In genomic region chr3:129591251-129591650, GRCm38 (mm10) we compare ENCODE assay signal across 12 mouse cellular contexts. TPM values are rescaled to one million over a fixed set of nuclear protein-coding genes. Genes with fewer than 3 reads are reported as not detected.
DNase-seq lines count a peak whose midpoint lies in the region; ATAC-seq and TF ChIP-seq lines count a peak whose summit lies in the region.
"Had no signal": no experiment of that assay in that cellular context is flagged by ENCODE, and none has a peak within 500 bp of the region (broad histone marks: within the 10 kb centered on the region; RNA-seq: fewer than 3 reads in every experiment).

No protein-coding gene starts in this region.

- DNase-seq in heart, embryonic 10.5 days (ENCODE audit: low spot score): no peak
- DNase-seq in heart, adult 2 months: no peak
- no peak for DNase-seq in layer of hippocampus, adult 2 months (ENCODE audit: low spot score in 2 of 2)
- no peak for DNase-seq in layer of hippocampus, adult 8-10 months (ENCODE audit: low spot score in 2 of 2)
- no peak for DNase-seq in midbrain, embryonic 14.5 days
- DNase-seq in left cerebral cortex, postnatal 25 days (ENCODE audit: low spot score in 2 of 2): no peak
- DNase-seq: cerebellum, adult 8-10 months; gastrocnemius, adult 2 months had no signal

- no peaks in the 10 kb centered on the region for H3K27me3 ChIP-seq in heart, embryonic 10.5 days (ENCODE audit: insufficient read depth, poor library complexity, severe bottlenecking)
- H3K27me3 ChIP-seq in heart, adult 2 months (ENCODE audit: control insufficient read depth, insufficient read depth, low read length): no peaks in the 10 kb centered on the region
- no peaks in the 10 kb centered on the region for H3K27me3 ChIP-seq in forebrain, embryonic 13.5 days
- no peaks in the 10 kb centered on the region for H3K27me3 ChIP-seq in midbrain, embryonic 14.5 days (ENCODE audit: control insufficient read depth, insufficient read depth, low read length)
- H3K27me3 ChIP-seq: Patski had no signal

- TF ChIP-seq POLR2A in heart, adult 2 months (IDR thresholded peaks at IDR 0.05; ENCODE audit: insufficient read depth, low read depth, low read length): no peak

- intact Hi-C loops in heart, adult 2 months (cut with DNase I): no loop called here
- intact Hi-C loops in left cerebral cortex, postnatal 25 days (cut with DNase I): loop anchor here (5.0 kb wide), 1 partner anchor 51 kb away; no protein-coding TSS in a partner anchor

- peaks cover 32% of the 10 kb centered on the region for H3K4me1 ChIP-seq in heart, embryonic 10.5 days
- peaks cover 1% of the 10 kb centered on the region; the same call in 1 of the 2 replicates for H3K4me1 ChIP-seq in heart, adult 2 months (ENCODE audit: control insufficient read depth, insufficient read depth, low read length)
- H3K4me1 ChIP-seq in forebrain, embryonic 13.5 days: peaks cover 16% of the 10 kb centered on the region
- no peaks in the 10 kb centered on the region for H3K4me1 ChIP-seq in midbrain, embryonic 14.5 days (ENCODE audit: control insufficient read depth, insufficient read depth, low read length)

- H3K4me3 ChIP-seq in heart, embryonic 10.5 days: no peak overlapping the region
- H3K4me3 ChIP-seq in heart, adult 2 months: no peak overlapping the region
- H3K4me3 ChIP-seq in layer of hippocampus, adult 2 months: peak overlapping the region; percentile 44
- no peak overlapping the region for H3K4me3 ChIP-seq in forebrain, embryonic 13.5 days
- no peak overlapping the region for H3K4me3 ChIP-seq in midbrain, embryonic 14.5 days (replicated peaks; ENCODE audit: low read depth, low read length)
- H3K4me3 ChIP-seq: gastrocnemius, adult 2 months had no signal

- no peak for TF ChIP-seq CTCF in heart, adult 2 months (IDR thresholded peaks at IDR 0.05)
- no peak for TF ChIP-seq CTCF in layer of hippocampus, adult 2 months (conservative IDR thresholded peaks at IDR 0.05)

- ATAC-seq in forebrain, embryonic 13.5 days: no peak
- ATAC-seq in midbrain, embryonic 14.5 days (ENCODE audit: low FRiP score, low TSS enrichment): peak; percentile 12; the same call in 1 of the 2 replicates
- ATAC-seq in CD4-positive, CD25-positive, alpha-beta regulatory T cell, adult 4 months: no peak
- ATAC-seq: lung, postnatal 0 days; Patski had no signal

- H3K79me2 ChIP-seq in heart, adult 2 months (replicated peaks; ENCODE audit: control insufficient read depth, insufficient read depth, low read length): no peaks in the 10 kb centered on the region

- H3K9me3 ChIP-seq in heart, embryonic 10.5 days: no peaks in the 10 kb centered on the region
- H3K9me3 ChIP-seq in forebrain, embryonic 13.5 days (replicated peaks): no peaks in the 10 kb centered on the region
- no peaks in the 10 kb centered on the region for H3K9me3 ChIP-seq in midbrain, embryonic 14.5 days (ENCODE audit: control insufficient read depth, low read length)

- H3K4me2 ChIP-seq in forebrain, embryonic 13.5 days: 0 out of 2 replicates have a peak overlapping the region, but pooled peaks have one; percentile 4
- no peak overlapping the region for H3K4me2 ChIP-seq in midbrain, embryonic 14.5 days (ENCODE audit: low read length)

- H3K9ac ChIP-seq in heart, adult 2 months (ENCODE audit: low read depth, low read length): no peak overlapping the region
- H3K9ac ChIP-seq in forebrain, embryonic 13.5 days: no peak overlapping the region
- no peak overlapping the region for H3K9ac ChIP-seq in midbrain, embryonic 14.5 days (replicated peaks; ENCODE audit: low read length)

- H3K36me3 ChIP-seq in heart, embryonic 10.5 days: no peaks in the 10 kb centered on the region
- no peaks in the 10 kb centered on the region for H3K36me3 ChIP-seq in heart, adult 2 months (ENCODE audit: control insufficient read depth, insufficient read depth, low read length)
- H3K36me3 ChIP-seq in forebrain, embryonic 13.5 days (ENCODE audit: poor library complexity, severe bottlenecking): peaks cover 8% of the 10 kb centered on the region; the same call in 1 of the 2 replicates
- no peaks in the 10 kb centered on the region for H3K36me3 ChIP-seq in midbrain, embryonic 14.5 days (ENCODE audit: control insufficient read depth, insufficient read depth, low read length)

- no peak for TF ChIP-seq EP300 in heart, adult 2 months (IDR thresholded peaks at IDR 0.05; ENCODE audit: insufficient read depth, low read depth, low read length)

- H3K27ac ChIP-seq in heart, embryonic 10.5 days: peak overlapping the region; percentile 80
- no peak overlapping the region for H3K27ac ChIP-seq in heart, adult 2 months
- H3K27ac ChIP-seq in layer of hippocampus, adult 2 months: peak overlapping the region; percentile 88
- H3K27ac ChIP-seq in forebrain, embryonic 13.5 days: no peak overlapping the region
- H3K27ac ChIP-seq in midbrain, embryonic 14.5 days (replicated peaks; ENCODE audit: low read depth, low read length): no peak overlapping the region
- H3K27ac ChIP-seq: gastrocnemius, adult 2 months had no signal

- 80% methylated on average over 9 of the region's 9 CpGs for WGBS in heart, embryonic 10.5 days
- WGBS in heart, adult 2 months: 87% methylated on average over 9 of the region's 9 CpGs
- 84% methylated on average over 9 of the region's 9 CpGs for WGBS in forebrain, embryonic 13.5 days
- WGBS in midbrain, embryonic 14.5 days: 55% methylated on average over 9 of the region's 9 CpGs

RNA-seq across cellular contexts. Expression of gene Elovl6, which starts 59.1 kb away (rescaled TPM):
- polyA plus RNA-seq in heart, embryonic 10.5 days (2016; fragmentation: Nextera tagmentation; extraction: Ambion mirVana): 24.7 and 35.8 TPM in 2 replicates
- total RNA-seq in heart, adult 2 months (2021): 1 to 10 TPM; 1.3 to 1.7 TPM
- polyA plus RNA-seq in heart, adult 2 months (2012; rRNA removed): 13.2 and 19.8 TPM in 2 replicates
- 10 to 100 TPM; 28.3 to 30.4 TPM for total RNA-seq in layer of hippocampus, adult 2 months (2021)
- 10 to 100 TPM; 28.5 to 41.2 (median 33.1) TPM for total RNA-seq in layer of hippocampus, adult 8-10 months (2022)
- 33.5 and 34.9 TPM in 2 replicates for polyA plus RNA-seq in forebrain, embryonic 13.5 days (2015; fragmentation: Nextera tagmentation; extraction: Ambion mirVana)
- polyA plus RNA-seq in midbrain, embryonic 14.5 days (2014; fragmentation: Nextera tagmentation; extraction: Ambion mirVana): 30.4 and 33.9 TPM in 2 replicates
- 10 to 100 TPM; 33.7 to 34.7 TPM for total RNA-seq in left cerebral cortex, postnatal 25 days (2021)
- 10 to 100 TPM; 14.3 to 14.6 TPM for polyA plus RNA-seq in CD4-positive, CD25-positive, alpha-beta regulatory T cell, adult 4 months (2017; shearing (Covaris generic))

Comparison
In these comparisons a context has a peak if more than half of its experiments do, and no peak if none do; other contexts are left out.
1. H3K27ac ChIP-seq: peak in heart, embryonic 10.5 days (single experiment) and layer of hippocampus, adult 2 months (single experiment); none in heart, adult 2 months (single experiment), forebrain, embryonic 13.5 days (single experiment) and midbrain, embryonic 14.5 days (single experiment).